8 mouse cellular contexts compared by ENCODE assay signal in genomic region chr1:151345109-151345862, GRCm38 (mm10). TPM values are rescaled to one million over a fixed set of nuclear protein-coding genes. Genes with fewer than 3 reads are reported as not detected.
DNase-seq lines count a peak whose midpoint lies in the region; ATAC-seq and TF ChIP-seq lines count a peak whose summit lies in the region.

No protein-coding gene starts in this region.

- peak overlapping the region; percentile 40 for H3K4me2 ChIP-seq in kidney, embryonic 14.5 days (replicated peaks; ENCODE audit: low read depth, low read length)
- peak overlapping the region; percentile 74 for H3K4me2 ChIP-seq in limb, embryonic 15.5 days
- H3K4me2 ChIP-seq in midbrain, postnatal 0 days (ENCODE audit: low read depth, low read length, poor library complexity, severe bottlenecking): peak overlapping the region; percentile 65

- DNase-seq in brain, adult 2 months (ENCODE audit: low read depth, low spot score): peak; percentile 97
- peak; percentile 95 for DNase-seq in heart, embryonic 10.5 days (ENCODE audit: low spot score)
- peak; percentile 93 for DNase-seq in midbrain, postnatal 0 days (ENCODE audit: low spot score)
- peak; percentile 94 to 95 for DNase-seq in spleen, postnatal 10 days (ENCODE audit: low spot score in 2 of 2)

- no peaks in the 10 kb centered on the region for H3K9me3 ChIP-seq in heart, embryonic 10.5 days
- no peaks in the 10 kb centered on the region for H3K9me3 ChIP-seq in kidney, embryonic 14.5 days (ENCODE audit: control insufficient read depth, low read length)
- no peaks in the 10 kb centered on the region for H3K9me3 ChIP-seq in limb, embryonic 15.5 days
- no peaks in the 10 kb centered on the region for H3K9me3 ChIP-seq in midbrain, postnatal 0 days (ENCODE audit: low read length)

- WGBS in heart, embryonic 10.5 days: under 1% methylated on average over 55 of the region's 55 CpGs
- under 1% methylated on average over 55 of the region's 55 CpGs for WGBS in kidney, embryonic 14.5 days
- WGBS in limb, embryonic 15.5 days: under 1% methylated on average over 53 of the region's 55 CpGs
- WGBS in midbrain, postnatal 0 days: under 1% methylated on average over 54 of the region's 55 CpGs

- TF ChIP-seq POLR2A in embryonic fibroblast, embryonic 13.5 days (IDR thresholded peaks at IDR 0.05; ENCODE audit: low read depth, low read length): peak; percentile 64; the same call in 1 of the 2 replicates

- H3K27ac ChIP-seq in embryonic fibroblast, embryonic 13.5 days (ENCODE audit: insufficient read depth, low read length): peak overlapping the region; percentile 47
- peak overlapping the region; percentile 99 for H3K27ac ChIP-seq in heart, embryonic 10.5 days
- peak overlapping the region; percentile 97 for H3K27ac ChIP-seq in kidney, embryonic 14.5 days (ENCODE audit: low read depth, low read length)
- peak overlapping the region; percentile 94 for H3K27ac ChIP-seq in limb, embryonic 15.5 days
- peak overlapping the region; percentile 95 for H3K27ac ChIP-seq in midbrain, postnatal 0 days (ENCODE audit: low read depth, low read length)

- H3K4me3 ChIP-seq in C2C12 (ENCODE audit: insufficient read depth, poor library complexity, severe bottlenecking): peak overlapping the region; percentile 76
- peak overlapping the region; percentile 69 for H3K4me3 ChIP-seq in embryonic fibroblast, embryonic 13.5 days (ENCODE audit: insufficient read depth, low read length)
- peak overlapping the region; percentile 98 for H3K4me3 ChIP-seq in heart, embryonic 10.5 days
- peak overlapping the region; percentile 98 for H3K4me3 ChIP-seq in kidney, embryonic 14.5 days (ENCODE audit: low read length)
- peak overlapping the region; percentile 82 for H3K4me3 ChIP-seq in limb, embryonic 15.5 days
- peak overlapping the region; percentile 89 for H3K4me3 ChIP-seq in midbrain, postnatal 0 days (ENCODE audit: low read depth, low read length)

- no peak for TF ChIP-seq CTCF in C2C12 (IDR thresholded peaks at IDR 0.05; ENCODE audit: control insufficient read depth, insufficient read depth, insufficient read length)
- TF ChIP-seq CTCF in embryonic fibroblast, embryonic 13.5 days (IDR thresholded peaks at IDR 0.05; ENCODE audit: borderline replicate concordance, insufficient read depth, low read length): no peak
- no peak for TF ChIP-seq CTCF in midbrain, postnatal 0 days (IDR thresholded peaks at IDR 0.05)

- H3K4me1 ChIP-seq in embryonic fibroblast, embryonic 13.5 days (ENCODE audit: control insufficient read depth, insufficient read depth, low read length): peaks cover 4% of the 10 kb centered on the region
- H3K4me1 ChIP-seq in heart, embryonic 10.5 days: peaks cover 40% of the 10 kb centered on the region
- peaks cover 5% of the 10 kb centered on the region; the same call in 1 of the 2 replicates for H3K4me1 ChIP-seq in kidney, embryonic 14.5 days (ENCODE audit: control insufficient read depth, insufficient read depth, low read length)
- H3K4me1 ChIP-seq in limb, embryonic 15.5 days: peaks cover 25% of the 10 kb centered on the region
- peaks cover 5% of the 10 kb centered on the region; the same call in 1 of the 2 replicates for H3K4me1 ChIP-seq in midbrain, postnatal 0 days (ENCODE audit: insufficient read depth, low read length)

- peaks cover 50% of the 10 kb centered on the region for H3K79me3 ChIP-seq in C2C12 (ENCODE audit: low read depth)

- no peaks in the 10 kb centered on the region for H3K27me3 ChIP-seq in C2C12 (ENCODE audit: control insufficient read depth, insufficient read depth, insufficient read length)
- H3K27me3 ChIP-seq in heart, embryonic 10.5 days (ENCODE audit: insufficient read depth, poor library complexity, severe bottlenecking): no peaks in the 10 kb centered on the region
- H3K27me3 ChIP-seq in kidney, embryonic 14.5 days (ENCODE audit: control insufficient read depth, insufficient read depth, low read length): no peaks in the 10 kb centered on the region
- H3K27me3 ChIP-seq in limb, embryonic 15.5 days: no peaks in the 10 kb centered on the region
- H3K27me3 ChIP-seq in midbrain, postnatal 0 days (ENCODE audit: insufficient read depth, low read length): no peaks in the 10 kb centered on the region

- ATAC-seq in kidney, embryonic 14.5 days (ENCODE audit: low FRiP score, low TSS enrichment): peak; percentile 78
- ATAC-seq in limb, embryonic 15.5 days (ENCODE audit: insufficient number of reproducible peaks, low FRiP score, low TSS enrichment, low read depth): peak; percentile 81
- ATAC-seq in midbrain, postnatal 0 days (ENCODE audit: low FRiP score): peak; percentile 84

- H3K36me3 ChIP-seq in C2C12 (ENCODE audit: control insufficient read depth, insufficient read depth): peaks cover 29% of the 10 kb centered on the region
- peaks cover 11% of the 10 kb centered on the region for H3K36me3 ChIP-seq in heart, embryonic 10.5 days
- peaks cover 10% of the 10 kb centered on the region for H3K36me3 ChIP-seq in kidney, embryonic 14.5 days (ENCODE audit: control insufficient read depth, insufficient read depth, low read length)
- H3K36me3 ChIP-seq in limb, embryonic 15.5 days: no peaks in the 10 kb centered on the region; the same call in 1 of the 2 replicates
- no peaks in the 10 kb centered on the region; the same call in 1 of the 2 replicates for H3K36me3 ChIP-seq in midbrain, postnatal 0 days (ENCODE audit: insufficient read depth, low read length)

- H3K9ac ChIP-seq in kidney, embryonic 14.5 days (ENCODE audit: low read depth, low read length): peak overlapping the region; percentile 98
- H3K9ac ChIP-seq in limb, embryonic 15.5 days: peak overlapping the region; percentile 86
- peak overlapping the region; percentile 93 for H3K9ac ChIP-seq in midbrain, postnatal 0 days (replicated peaks; ENCODE audit: low read length, poor library complexity, severe bottlenecking)

- H3K79me2 ChIP-seq in C2C12 (ENCODE audit: control insufficient read depth, insufficient read depth): peaks cover 60% of the 10 kb centered on the region

- peak overlapping the region; percentile 99 for H3ac ChIP-seq in C2C12 (ENCODE audit: control insufficient read depth, insufficient read length, low read depth)

TF ChIP-seq in C2C12, 6 proteins besides CTCF, POLR2A, EP300 and RAD21:
- TF ChIP-seq MAX (IDR thresholded peaks at IDR 0.05) (peak; percentile 81), MYOD1 (IDR thresholded peaks at IDR 0.05; ENCODE audit: control insufficient read depth, insufficient read length, low read depth) (no peak)

RNA-seq across cellular contexts. Expression of gene Ivns1abp, which starts 1.0 kb away (rescaled TPM):
- 38.6 TPM for polyA plus RNA-seq in C2C12 (2012; fragmentation: generic; extraction: Trizol)
- polyA plus RNA-seq in embryonic fibroblast, embryonic 13.5 days (2011; ENCODE audit: insufficient read length, low read depth, missing spikeins): 91.0 and 105 TPM in 2 replicates
- polyA plus RNA-seq in heart, embryonic 10.5 days (2016; fragmentation: Nextera tagmentation; extraction: Ambion mirVana): 275 and 305 TPM in 2 replicates
- 208 and 414 TPM in 2 replicates for polyA plus RNA-seq in kidney, embryonic 14.5 days (2014; fragmentation: Nextera tagmentation; extraction: Ambion mirVana)
- polyA plus RNA-seq in limb, embryonic 15.5 days (2015; fragmentation: Nextera tagmentation; extraction: Ambion mirVana): 225 and 245 TPM in 2 replicates
- total RNA-seq in midbrain, postnatal 0 days (2014; rRNA removed): 164 and 176 TPM in 2 replicates
- 167 and 169 TPM in 2 replicates for polyA plus RNA-seq in midbrain, postnatal 0 days (2015; fragmentation: Nextera tagmentation; extraction: Ambion mirVana)

Comparison
In these comparisons a context has a peak if more than half of its experiments do, and no peak if none do; other contexts are left out.
1. Peak in every context shown above with its lines: DNase-seq, ATAC-seq, H3K4me3 ChIP-seq and H3K27ac ChIP-seq.
2. H3K27ac ChIP-seq: peak in every context shown above with its lines; median percentile 99 in heart, embryonic 10.5 days; 97 in kidney, embryonic 14.5 days; 95 in midbrain, postnatal 0 days; 94 in limb, embryonic 15.5 days; 47 in embryonic fibroblast, embryonic 13.5 days.